12 mouse cellular contexts compared by ENCODE assay signal in the genomic region with DNA sequence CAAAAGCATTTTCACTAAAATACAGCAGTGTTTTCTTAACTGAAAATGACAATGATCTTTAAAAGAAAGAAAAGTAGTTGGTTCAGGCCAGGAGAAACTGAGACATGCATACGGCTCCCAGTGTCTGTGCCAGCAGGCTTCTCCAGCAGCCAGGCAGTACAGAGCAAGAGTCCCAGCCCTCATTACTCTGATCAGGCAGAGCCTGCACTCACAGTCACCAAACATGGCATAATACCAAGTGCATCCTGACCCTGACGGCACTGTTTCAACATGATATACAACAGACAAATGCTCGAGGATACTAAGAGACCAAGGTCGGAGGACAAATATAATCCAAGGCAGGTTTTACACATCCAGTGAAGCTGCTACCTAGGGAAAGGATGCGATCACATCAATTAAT. TPM values are rescaled to one million over a fixed set of nuclear protein-coding genes. Genes with fewer than 3 reads are reported as not detected.
DNase-seq lines count a peak whose midpoint lies in the region; ATAC-seq and TF ChIP-seq lines count a peak whose summit lies in the region.
"Had no signal": no experiment of that assay in that cellular context is flagged by ENCODE, and none has a peak within 500 bp of the region (broad histone marks: within the 10 kb centered on the region; RNA-seq: fewer than 3 reads in every experiment).

No protein-coding gene starts in this region.

- no peak overlapping the region for H3K9ac ChIP-seq in forebrain, embryonic 13.5 days
- no peak overlapping the region for H3K9ac ChIP-seq in forebrain, embryonic 12.5 days
- H3K9ac ChIP-seq in stomach, postnatal 0 days (ENCODE audit: low read length): 0 out of 2 replicates have a peak overlapping the region, but pooled peaks have one; percentile 13

- ATAC-seq in forebrain, embryonic 13.5 days: peak; percentile 57; the same call in 1 of the 2 replicates
- no peak for ATAC-seq in forebrain, embryonic 12.5 days (ENCODE audit: low FRiP score)
- no peak for ATAC-seq in stomach, postnatal 0 days (ENCODE audit: low FRiP score, low TSS enrichment)

- no peaks in the 10 kb centered on the region for H3K9me3 ChIP-seq in forebrain, embryonic 13.5 days (replicated peaks)
- H3K9me3 ChIP-seq in forebrain, embryonic 12.5 days: no peaks in the 10 kb centered on the region
- no peaks in the 10 kb centered on the region for H3K9me3 ChIP-seq in stomach, postnatal 0 days (ENCODE audit: control insufficient read depth, low read length)

- no peak overlapping the region for H3K4me2 ChIP-seq in forebrain, embryonic 13.5 days
- H3K4me2 ChIP-seq in forebrain, embryonic 12.5 days: no peak overlapping the region
- no peak overlapping the region for H3K4me2 ChIP-seq in stomach, postnatal 0 days (replicated peaks; ENCODE audit: low read depth)

- H3K4me3 ChIP-seq in forebrain, embryonic 13.5 days: no peak overlapping the region
- H3K4me3 ChIP-seq in forebrain, embryonic 12.5 days (replicated peaks): no peak overlapping the region
- no peak overlapping the region for H3K4me3 ChIP-seq in stomach, postnatal 0 days (ENCODE audit: low read depth, low read length)

- H3K27ac ChIP-seq in forebrain, embryonic 13.5 days: no peak overlapping the region
- no peak overlapping the region for H3K27ac ChIP-seq in forebrain, embryonic 12.5 days
- H3K27ac ChIP-seq in stomach, postnatal 0 days (replicated peaks): peak overlapping the region; percentile 65

- 57% methylated on average over 5 of the region's 5 CpGs for WGBS in forebrain, embryonic 13.5 days
- 71% methylated on average over 5 of the region's 5 CpGs for WGBS in forebrain, embryonic 12.5 days
- WGBS in stomach, postnatal 0 days: 36% methylated on average over 5 of the region's 5 CpGs

- TF ChIP-seq CTCF in stomach, postnatal 0 days (IDR thresholded peaks at IDR 0.05; ENCODE audit: low read depth): no peak

- no peaks in the 10 kb centered on the region for H3K27me3 ChIP-seq in forebrain, embryonic 13.5 days
- H3K27me3 ChIP-seq in forebrain, embryonic 12.5 days: no peaks in the 10 kb centered on the region
- H3K27me3 ChIP-seq in stomach, postnatal 0 days (ENCODE audit: control insufficient read depth, insufficient read depth, low read length): no peaks in the 10 kb centered on the region

- DNase-seq in kidney, adult 9 months: peak; percentile 32
- no peak for DNase-seq in kidney, postnatal 14 days
- DNase-seq in ovary, adult 18-20 months (ENCODE audit: low spot score): peak; percentile 60
- DNase-seq in ovary, postnatal 10 days (ENCODE audit: low spot score): no peak
- DNase-seq in stomach, postnatal 0 days (ENCODE audit: low spot score): no peak
- DNase-seq in embryo, embryonic 11 days: no peak
- DNase-seq: cerebellum, postnatal 25 days; kidney, adult 11 months; lung, postnatal 36 days; retina, postnatal 1 day had no signal

- TF ChIP-seq EP300 in stomach, postnatal 0 days (optimal IDR thresholded peaks at IDR 0.05): no peak

- H3K36me3 ChIP-seq in forebrain, embryonic 13.5 days (ENCODE audit: poor library complexity, severe bottlenecking): peaks cover 18% of the 10 kb centered on the region
- H3K36me3 ChIP-seq in forebrain, embryonic 12.5 days (replicated peaks): peaks cover 20% of the 10 kb centered on the region
- H3K36me3 ChIP-seq in stomach, postnatal 0 days (ENCODE audit: control insufficient read depth, insufficient read depth, low read length): peaks cover 3% of the 10 kb centered on the region; the same call in 1 of the 2 replicates

- peaks cover 26% of the 10 kb centered on the region for H3K4me1 ChIP-seq in forebrain, embryonic 13.5 days
- peaks cover 24% of the 10 kb centered on the region for H3K4me1 ChIP-seq in forebrain, embryonic 12.5 days
- H3K4me1 ChIP-seq in stomach, postnatal 0 days (replicated peaks; ENCODE audit: control insufficient read depth, insufficient read depth): no peaks in the 10 kb centered on the region; the same call in 1 of the 2 replicates

RNA-seq across cellular contexts. Expression of gene Adgra3, which starts 31.2 kb away (rescaled TPM):
- 22.3 and 22.6 TPM in 2 replicates for polyA plus RNA-seq in forebrain, embryonic 13.5 days (2015; fragmentation: Nextera tagmentation; extraction: Ambion mirVana)
- 43.6 and 48.2 TPM in 2 replicates for polyA plus RNA-seq in forebrain, embryonic 12.5 days (2016; fragmentation: Nextera tagmentation; extraction: Ambion mirVana)
- 7.1 and 7.9 TPM in 2 replicates for polyA plus RNA-seq in stomach, postnatal 0 days (2015; fragmentation: Nextera tagmentation; extraction: Ambion mirVana)

Comparison
In these comparisons a context has a peak if more than half of its experiments do, and no peak if none do; other contexts are left out.
1. DNase-seq: peak in kidney, adult 9 months (single experiment) and ovary, adult 18-20 months (single experiment); none in kidney, postnatal 14 days (single experiment), ovary, postnatal 10 days (single experiment), stomach, postnatal 0 days (single experiment) and embryo, embryonic 11 days (single experiment).